Mouse (Mus musculus) liver, adult 10 weeks (tissue): ENCODE measurements around the gene Gm21883. TPM values are rescaled to one million over a fixed set of nuclear protein-coding genes. Genes with fewer than 3 reads are reported as not detected.

Experiments
- polyA plus RNA-seq: library from polyadenylated mRNA; stranded (reverse); fragments of 350-450 nt; fragmentation: Illumina TruSeq; extraction: RNeasy Lipid Tissue Mini Kit (QIAGEN cat#74804); gene quantifications from one replicate; pipeline ENCODE4 v1.2.3, GENCODE M21; 2014; ENCODE audit warnings: low read depth, low replicate concordance

The Gm21883 gene
- polyA plus RNA-seq, result not detected

GRCm38 (mm10) chrX:31574183-31574582 is at the start of gene Gm21883:
TSS of gene Gm21883 (minus strand) at chrX:31574283.

GRCm38 (mm10) chrX:31618820-31619219 is 44.7 kb upstream of the Gm21883 start, which contains the start of gene Spin2e:
TSS of gene Spin2e (minus strand) at chrX:31618920.

Other genes starting within 250 kb of the Gm21883 start
- gene Btbd35f26, start 237.8 kb downstream of the Gm21883 start, polyA plus RNA-seq, result not detected
- not detected for gene Btbd35f19, start 190.4 kb downstream of the Gm21883 start, polyA plus RNA-seq
- not detected for gene Spin2e, start 44.6 kb upstream of the Gm21883 start, polyA plus RNA-seq
- gene Btbd35f25, start 142.9 kb upstream of the Gm21883 start, polyA plus RNA-seq, result not detected